Mouse (Mus musculus): Measurements from ENCODE around the gene 4930512M02Rik. TPM values are rescaled to one million over a fixed set of nuclear protein-coding genes. Genes with fewer than 3 reads are reported as not detected.

4930512M02Rik gene
- polyA plus RNA-seq, 1 experiment from 2014 or later: not detected

DNA sequence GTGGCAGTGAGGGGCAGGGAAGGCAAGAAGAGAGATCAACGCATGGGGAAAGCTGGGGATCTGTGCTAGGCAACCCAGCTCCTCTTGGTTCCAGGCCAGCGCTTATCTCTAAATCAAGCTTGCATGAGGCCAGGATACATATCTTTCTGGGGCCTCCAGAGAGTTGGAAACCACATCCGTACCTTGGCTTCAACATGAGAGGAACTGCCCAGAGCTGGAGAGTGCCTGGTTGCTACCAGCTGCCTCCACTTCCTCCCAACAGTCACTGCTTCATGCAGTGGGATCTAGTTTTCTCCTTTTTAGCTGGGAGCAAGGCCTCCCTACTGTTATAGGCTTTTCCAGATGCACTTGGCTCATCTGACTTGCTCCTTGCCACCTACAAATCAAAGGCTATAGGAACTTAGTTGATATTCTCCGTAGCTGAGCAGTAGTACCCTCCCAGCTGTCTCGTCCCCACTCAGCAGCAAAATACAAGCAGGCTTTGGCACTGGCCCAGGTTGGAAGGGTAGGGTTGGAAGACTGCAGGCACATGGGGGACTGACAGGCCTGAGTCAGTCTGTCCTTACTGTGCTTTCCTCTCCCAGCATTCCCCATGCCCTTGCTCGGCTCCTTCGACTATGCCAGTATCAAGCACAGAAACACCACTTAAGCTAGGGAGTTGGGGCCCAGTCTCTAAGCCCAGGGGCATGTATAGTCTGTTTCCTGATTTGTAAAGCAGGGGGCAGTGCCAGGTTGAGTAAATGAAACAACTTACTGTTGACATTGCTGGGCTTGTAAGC, 63.2 kb downstream of the 4930512M02Rik start:
- no peaks in the 10 kb centered on the region for H3K27me3 ChIP-seq (replicated peaks)
- H3K9me3 ChIP-seq (replicated peaks): no peaks in the 10 kb centered on the region
- H3K9ac ChIP-seq: no peak overlapping the region
- ATAC-seq (ENCODE audit: insufficient number of reproducible peaks, low FRiP score): no peak
- H3K4me3 ChIP-seq: no peak overlapping the region
- no peak overlapping the region for H3K27ac ChIP-seq (ENCODE audit: poor library complexity, severe bottlenecking)
- no peak overlapping the region for H3K4me2 ChIP-seq
- 71% methylated on average over 7 of the region's 7 CpGs for WGBS
- H3K36me3 ChIP-seq: no peaks in the 10 kb centered on the region
- H3K4me1 ChIP-seq (replicated peaks): no peaks in the 10 kb centered on the region

- WGBS: 83% methylated on average over 6 of the region's 6 CpGs
- no peaks in the 10 kb centered on the region for H3K36me3 ChIP-seq
- no peaks in the 10 kb centered on the region for H3K4me1 ChIP-seq (replicated peaks)
- no peak overlapping the region for H3K4me3 ChIP-seq
- H3K27me3 ChIP-seq (replicated peaks): no peaks in the 10 kb centered on the region
- no peak for ATAC-seq (ENCODE audit: insufficient number of reproducible peaks, low FRiP score)
- H3K9me3 ChIP-seq (replicated peaks): no peaks in the 10 kb centered on the region
- no peak overlapping the region for H3K27ac ChIP-seq (ENCODE audit: poor library complexity, severe bottlenecking)
- no peak overlapping the region for H3K4me2 ChIP-seq
- no peak overlapping the region for H3K9ac ChIP-seq
These were observed 66.5 kb downstream of the 4930512M02Rik start for GRCm38 (mm10) chr11:11561118-11561517.

DNA sequence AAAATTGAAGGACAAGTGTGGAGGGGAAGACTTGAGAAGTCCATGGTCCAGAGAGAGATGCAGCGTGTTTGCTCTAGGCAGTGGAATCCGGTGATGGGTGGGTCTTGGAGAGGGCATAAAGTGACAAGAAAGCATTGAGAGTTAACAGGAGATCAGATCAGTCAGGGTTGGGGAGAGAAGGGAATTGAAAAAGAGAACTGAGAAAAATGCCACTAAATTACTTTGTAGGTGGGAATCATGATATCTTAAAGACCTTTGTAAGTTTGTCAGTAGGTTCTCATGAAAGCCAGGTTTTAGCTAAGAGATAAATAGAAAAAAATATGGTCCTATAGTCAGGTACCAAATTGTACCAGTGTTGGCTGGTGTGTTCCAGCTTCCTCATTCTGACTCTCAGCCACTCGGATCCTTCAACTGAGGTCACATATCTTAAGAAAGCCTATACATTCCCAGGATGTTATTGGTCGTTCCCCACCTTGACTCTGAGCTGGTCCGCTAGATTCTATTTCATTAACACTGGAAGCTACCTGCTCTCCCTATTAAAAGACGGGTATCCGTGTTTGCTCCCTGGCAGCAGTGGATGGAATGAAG, 68.4 kb downstream of the 4930512M02Rik start:
- Histone ChIP-seq H3K36me3 (no peaks in the 10 kb centered on the region), H3K4me1 (replicated peaks) (no peaks in the 10 kb centered on the region), H3K9ac (no peak overlapping the region), H3K4me2 (no peak overlapping the region), H3K27ac (ENCODE audit: poor library complexity, severe bottlenecking) (no peak overlapping the region), H3K9me3 (replicated peaks) (no peaks in the 10 kb centered on the region), H3K4me3 (no peak overlapping the region), H3K27me3 (replicated peaks) (no peaks in the 10 kb centered on the region)
- ATAC-seq (ENCODE audit: insufficient number of reproducible peaks, low FRiP score): no peak
- WGBS: 84% methylated on average over 7 of the region's 7 CpGs

DNA sequence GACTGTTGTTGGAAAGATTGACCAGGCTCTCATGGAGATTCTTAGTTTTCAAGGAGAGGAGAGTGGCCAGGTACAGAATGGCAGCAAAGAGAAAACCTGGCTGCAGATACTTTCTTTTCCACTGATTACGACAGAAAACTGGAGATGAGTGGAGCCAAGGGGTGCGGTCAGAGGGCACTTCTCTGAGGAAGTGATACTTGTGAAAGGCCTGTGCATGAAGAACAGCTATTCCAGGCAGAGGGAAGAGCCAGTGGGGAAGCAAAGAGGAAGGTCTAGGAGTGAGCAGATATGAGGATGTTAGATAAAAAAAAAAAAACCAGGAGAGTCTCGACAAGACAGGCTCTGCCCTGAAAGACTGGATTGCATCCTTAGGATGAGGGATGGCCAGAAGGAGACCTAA, 69.0 kb downstream of the 4930512M02Rik start:
- no peaks in the 10 kb centered on the region for H3K9me3 ChIP-seq (replicated peaks)
- no peak overlapping the region for H3K4me3 ChIP-seq
- no peaks in the 10 kb centered on the region for H3K4me1 ChIP-seq (replicated peaks)
- ATAC-seq (ENCODE audit: insufficient number of reproducible peaks, low FRiP score): no peak
- H3K27me3 ChIP-seq (replicated peaks): no peaks in the 10 kb centered on the region
- H3K36me3 ChIP-seq: no peaks in the 10 kb centered on the region
- 62% methylated on average over 3 of the region's 3 CpGs for WGBS
- H3K4me2 ChIP-seq: no peak overlapping the region
- H3K9ac ChIP-seq: no peak overlapping the region
- no peak overlapping the region for H3K27ac ChIP-seq (ENCODE audit: poor library complexity, severe bottlenecking)

DNA sequence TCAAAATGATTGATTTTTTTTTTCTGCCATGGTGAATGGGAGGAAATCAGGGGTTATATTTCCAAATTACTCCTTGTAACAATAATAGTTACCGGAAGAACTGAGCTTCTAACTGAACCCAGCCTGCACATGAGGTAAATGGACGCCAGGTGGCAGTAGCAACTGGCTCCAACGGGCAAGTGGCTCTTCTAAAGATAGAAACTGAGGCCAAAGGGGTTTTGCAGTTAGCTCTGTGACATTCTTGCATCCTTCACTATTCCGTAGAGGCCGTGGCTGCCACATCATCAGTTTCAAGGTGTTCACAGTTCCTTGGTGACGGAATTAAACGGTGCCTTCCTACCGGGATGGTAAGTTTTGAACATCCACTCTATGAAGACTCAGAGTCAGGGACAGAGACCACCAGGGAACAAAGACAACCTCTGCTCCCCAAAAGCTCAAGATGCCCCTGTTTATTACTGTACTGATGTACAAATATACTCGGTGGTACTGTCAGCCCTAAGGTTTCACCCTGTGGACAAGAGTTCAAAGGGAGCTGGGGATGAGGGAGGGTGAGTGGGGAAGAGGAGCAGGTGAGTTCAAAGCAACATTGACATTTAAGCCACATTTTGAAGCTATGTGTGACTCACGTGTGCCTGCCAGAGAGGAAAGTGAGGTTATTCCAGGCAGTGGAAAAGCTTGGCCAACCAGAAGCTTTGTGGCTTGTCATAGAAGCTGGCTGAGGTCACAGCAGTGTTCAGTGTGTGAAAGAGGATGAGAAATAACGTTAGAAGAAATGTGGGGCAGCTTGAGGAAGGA, 70.3 kb downstream of the 4930512M02Rik start:
- no peaks in the 10 kb centered on the region for H3K9me3 ChIP-seq (replicated peaks)
- no peak for ATAC-seq (ENCODE audit: insufficient number of reproducible peaks, low FRiP score)

GRCm38 (mm10) chr11:11556186-11556585, 71.4 kb downstream of the 4930512M02Rik start:
- no peak overlapping the region for H3K4me2 ChIP-seq
- H3K36me3 ChIP-seq: no peaks in the 10 kb centered on the region
- no peak for ATAC-seq (ENCODE audit: insufficient number of reproducible peaks, low FRiP score)
- no peak overlapping the region for H3K4me3 ChIP-seq
- H3K9ac ChIP-seq: no peak overlapping the region
- whole genome bisulfite sequencing: 72% methylated on average over 1 of the region's 1 CpGs
- no peak overlapping the region for H3K27ac ChIP-seq (ENCODE audit: poor library complexity, severe bottlenecking)
- H3K4me1 ChIP-seq (replicated peaks): no peaks in the 10 kb centered on the region
- no peaks in the 10 kb centered on the region for H3K27me3 ChIP-seq (replicated peaks)
- no peaks in the 10 kb centered on the region for H3K9me3 ChIP-seq (replicated peaks)

More for the DNA sequence above, 70.3 kb downstream of the 4930512M02Rik start:
- H3K36me3 ChIP-seq: no peaks in the 10 kb centered on the region
- no peaks in the 10 kb centered on the region for H3K27me3 ChIP-seq (replicated peaks)
- H3K4me1 ChIP-seq (replicated peaks): no peaks in the 10 kb centered on the region
- H3K9ac ChIP-seq: no peak overlapping the region
- H3K4me3 ChIP-seq: no peak overlapping the region
- 40% methylated on average over 11 of the region's 11 CpGs for WGBS
- no peak overlapping the region for H3K4me2 ChIP-seq
- no peak overlapping the region for H3K27ac ChIP-seq (ENCODE audit: poor library complexity, severe bottlenecking)

DNA sequence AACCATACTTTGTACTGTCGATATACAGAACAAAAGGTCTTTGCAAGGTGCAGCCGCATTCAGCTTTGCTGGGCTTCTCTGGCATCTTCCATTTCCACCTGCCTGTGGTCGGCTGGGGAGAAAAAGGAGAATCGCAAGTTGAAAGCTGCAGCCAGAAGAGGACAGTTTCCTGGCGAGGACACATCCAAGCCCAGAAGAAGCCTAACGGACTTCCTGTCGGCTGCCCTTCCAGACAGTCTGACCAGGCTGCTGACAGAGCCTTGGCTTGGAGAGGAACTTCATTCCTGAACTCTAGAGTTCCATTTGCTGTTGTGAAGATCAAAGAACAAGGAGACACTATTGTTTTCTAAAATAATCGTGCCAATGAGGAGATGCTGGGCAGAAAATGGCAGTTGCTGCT, 72.1 kb downstream of the 4930512M02Rik start:
- Histone ChIP-seq H3K36me3 (no peaks in the 10 kb centered on the region), H3K4me1 (replicated peaks) (no peaks in the 10 kb centered on the region), H3K4me3 (no peak overlapping the region), H3K4me2 (no peak overlapping the region), H3K9me3 (replicated peaks) (no peaks in the 10 kb centered on the region), H3K9ac (no peak overlapping the region), H3K27me3 (replicated peaks) (no peaks in the 10 kb centered on the region), H3K27ac (ENCODE audit: poor library complexity, severe bottlenecking) (no peak overlapping the region)
- ATAC-seq (ENCODE audit: insufficient number of reproducible peaks, low FRiP score): no peak
- 68% methylated on average over 8 of the region's 8 CpGs for WGBS

DNA sequence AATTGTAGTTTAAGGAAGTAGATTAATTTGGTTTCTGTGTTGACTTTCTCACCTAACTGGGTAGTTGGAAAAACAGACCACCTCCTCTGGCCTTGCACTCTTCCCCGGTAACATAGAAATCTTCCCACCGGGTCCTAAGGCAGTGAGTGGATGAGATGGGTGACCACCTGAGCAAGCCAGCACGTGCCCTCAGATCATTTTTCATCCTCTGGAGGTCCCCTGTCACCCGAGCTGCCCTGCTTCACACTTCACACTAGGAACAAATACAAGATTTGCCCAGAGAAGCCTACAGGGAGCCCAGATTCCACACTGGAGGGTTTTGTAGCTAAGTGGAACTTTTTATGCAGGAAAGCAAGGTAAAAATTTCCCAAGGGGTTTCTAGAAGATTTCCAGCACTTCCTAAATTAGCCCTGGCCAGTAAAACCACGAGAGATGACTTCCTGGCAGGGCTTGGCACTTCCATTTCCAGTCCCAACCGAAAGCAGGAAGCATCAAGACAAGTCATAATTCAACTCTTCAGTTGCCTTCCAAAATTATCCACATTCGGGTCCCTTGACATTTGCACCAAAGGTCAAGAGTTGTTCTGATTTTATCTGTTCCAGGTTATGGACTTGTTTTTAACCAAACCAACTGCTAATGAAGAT, 79.9 kb downstream of the 4930512M02Rik start:
- no peaks in the 10 kb centered on the region for H3K27me3 ChIP-seq (replicated peaks)
- H3K4me2 ChIP-seq: no peak overlapping the region
- H3K4me1 ChIP-seq (replicated peaks): no peaks in the 10 kb centered on the region
- no peaks in the 10 kb centered on the region for H3K36me3 ChIP-seq
- no peaks in the 10 kb centered on the region for H3K9me3 ChIP-seq (replicated peaks)
- no peak overlapping the region for H3K27ac ChIP-seq (ENCODE audit: poor library complexity, severe bottlenecking)
- 66% methylated on average over 7 of the region's 7 CpGs for WGBS
- ATAC-seq (ENCODE audit: insufficient number of reproducible peaks, low FRiP score): no peak
- H3K4me3 ChIP-seq: no peak overlapping the region
- H3K9ac ChIP-seq: no peak overlapping the region

- Histone ChIP-seq H3K36me3 (no peaks in the 10 kb centered on the region), H3K9me3 (replicated peaks) (no peaks in the 10 kb centered on the region), H3K27ac (ENCODE audit: poor library complexity, severe bottlenecking) (no peak overlapping the region), H3K4me1 (replicated peaks) (no peaks in the 10 kb centered on the region), H3K9ac (no peak overlapping the region), H3K4me3 (no peak overlapping the region), H3K4me2 (no peak overlapping the region), H3K27me3 (replicated peaks) (no peaks in the 10 kb centered on the region)
- 70% methylated on average over 7 of the region's 7 CpGs for WGBS
- no peak for ATAC-seq (ENCODE audit: insufficient number of reproducible peaks, low FRiP score)
These were observed 80.6 kb downstream of the 4930512M02Rik start for GRCm38 (mm10) chr11:11546903-11547511.

DNA sequence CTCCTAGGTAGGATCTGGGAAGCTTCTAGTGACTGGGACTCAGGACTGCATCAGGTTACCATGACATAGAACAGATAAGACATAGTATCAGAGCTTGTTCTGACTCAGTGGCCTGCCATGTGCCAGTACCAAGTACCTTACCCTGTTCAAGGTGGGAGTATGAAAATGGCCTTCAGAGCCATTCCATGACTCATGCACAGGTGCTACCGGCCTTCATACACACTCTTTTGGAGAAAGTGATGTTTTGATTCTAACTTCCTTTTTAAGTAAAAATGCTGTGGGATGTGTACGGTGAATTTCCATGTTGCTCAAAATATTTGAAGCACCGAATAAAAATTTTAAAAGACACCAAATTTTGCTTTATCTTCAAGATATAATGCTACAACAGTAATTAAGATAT, 81.7 kb downstream of the 4930512M02Rik start:
- Histone ChIP-seq H3K4me2 (no peak overlapping the region), H3K27ac (ENCODE audit: poor library complexity, severe bottlenecking) (no peak overlapping the region), H3K9ac (no peak overlapping the region), H3K36me3 (no peaks in the 10 kb centered on the region), H3K4me1 (replicated peaks) (no peaks in the 10 kb centered on the region), H3K4me3 (no peak overlapping the region), H3K9me3 (replicated peaks) (no peaks in the 10 kb centered on the region), H3K27me3 (replicated peaks) (no peaks in the 10 kb centered on the region)
- WGBS: 83% methylated on average over 3 of the region's 3 CpGs
- no peak for ATAC-seq (ENCODE audit: insufficient number of reproducible peaks, low FRiP score)
